Mouse (Mus musculus) c-Kit-positive CD71-positive TER-119-negative erythroid progenitor cells, embryonic 14.5 days (primary cell): Measurements from ENCODE around the gene Rpn2.

Experiments
- DNase-seq: peaks from one replicate; pipeline ENCODE4 v3.0.0-alpha.2; 2013; ENCODE audit warnings: low read depth

Rpn2 gene

GRCm38 (mm10) chr2:157278717-157279415 is at the start of gene Rpn2:
TSS of gene Rpn2 (plus strand) at chr2:157279017.
- peak; percentile 88 for DNase-seq

- DNase-seq = no peak
Observed at GRCm38 (mm10) chr2:157235946-157236345, 42.9 kb upstream of the Rpn2 start.

GRCm38 (mm10) chr2:157245001-157245400 is 33.8 kb upstream of the Rpn2 start:
- DNase-seq = no peak

GRCm38 (mm10) chr2:157245603-157246002 is 33.2 kb upstream of the Rpn2 start:
- no peak for DNase-seq

GRCm38 (mm10) chr2:157248111-157248510 is 30.7 kb upstream of the Rpn2 start:
- no peak for DNase-seq

- DNase-seq = peak; percentile 74
Observed at GRCm38 (mm10) chr2:157259720-157260119, 19.1 kb upstream of the Rpn2 start.

- no peak for DNase-seq
Observed at GRCm38 (mm10) chr2:157261930-157262329, 16.9 kb upstream of the Rpn2 start.

- no peak for DNase-seq
Observed at GRCm38 (mm10) chr2:157262506-157262905, 16.3 kb upstream of the Rpn2 start.

GRCm38 (mm10) chr2:157263101-157263500 is 15.7 kb upstream of the Rpn2 start:
- no peak for DNase-seq

- DNase-seq = no peak
Observed at GRCm38 (mm10) chr2:157263832-157264231, 15.0 kb upstream of the Rpn2 start.

GRCm38 (mm10) chr2:157279416-157279800 is 591 bp downstream of the Rpn2 start, which contains the start of gene Mroh8:
TSS of gene Mroh8 (minus strand) at chr2:157279549.
- DNase-seq = peak; percentile 46

GRCm38 (mm10) chr2:157283321-157283720 is 4.5 kb downstream of the Rpn2 start:
- no peak for DNase-seq

GRCm38 (mm10) chr2:157287542-157287941 is 8.7 kb downstream of the Rpn2 start:
- peak; percentile 59 for DNase-seq

- DNase-seq = peak; percentile 33
Observed at GRCm38 (mm10) chr2:157288996-157289395, 10.2 kb downstream of the Rpn2 start.

- peak; percentile 59 for DNase-seq
Observed at GRCm38 (mm10) chr2:157292093-157292492, 13.3 kb downstream of the Rpn2 start.

- DNase-seq = no peak
Observed at GRCm38 (mm10) chr2:157296105-157296689, 17.4 kb downstream of the Rpn2 start.

- DNase-seq = no peak
Observed at GRCm38 (mm10) chr2:157300051-157300450, 21.2 kb downstream of the Rpn2 start.

GRCm38 (mm10) chr2:157303096-157303495 is 24.3 kb downstream of the Rpn2 start:
- no peak for DNase-seq

GRCm38 (mm10) chr2:157306091-157307032 is 27.5 kb downstream of the Rpn2 start:
- DNase-seq = no peak

GRCm38 (mm10) chr2:157307715-157308265 is 29.0 kb downstream of the Rpn2 start:
- DNase-seq = no peak

- no peak for DNase-seq
Observed at GRCm38 (mm10) chr2:157308273-157308917, 29.6 kb downstream of the Rpn2 start.

- DNase-seq = no peak
Observed at GRCm38 (mm10) chr2:157309611-157310010, 30.8 kb downstream of the Rpn2 start.
